Mouse (Mus musculus) spleen, adult 18-20 months (tissue): ENCODE measurements at regions not wholly inside any gene's neighbourhood (a gene's known extent, or its start where the extent isn't known, plus 50 kb on each side); places are given as distances from the start of the nearest gene placed in this dataset.

Source experiments
- DNase-seq, 2 experiments: peaks; one replicate each; pipeline ENCODE4 v3.0.0; 2022; ENCODE audit warnings: mixed read lengths in 2 of 2

DNA sequence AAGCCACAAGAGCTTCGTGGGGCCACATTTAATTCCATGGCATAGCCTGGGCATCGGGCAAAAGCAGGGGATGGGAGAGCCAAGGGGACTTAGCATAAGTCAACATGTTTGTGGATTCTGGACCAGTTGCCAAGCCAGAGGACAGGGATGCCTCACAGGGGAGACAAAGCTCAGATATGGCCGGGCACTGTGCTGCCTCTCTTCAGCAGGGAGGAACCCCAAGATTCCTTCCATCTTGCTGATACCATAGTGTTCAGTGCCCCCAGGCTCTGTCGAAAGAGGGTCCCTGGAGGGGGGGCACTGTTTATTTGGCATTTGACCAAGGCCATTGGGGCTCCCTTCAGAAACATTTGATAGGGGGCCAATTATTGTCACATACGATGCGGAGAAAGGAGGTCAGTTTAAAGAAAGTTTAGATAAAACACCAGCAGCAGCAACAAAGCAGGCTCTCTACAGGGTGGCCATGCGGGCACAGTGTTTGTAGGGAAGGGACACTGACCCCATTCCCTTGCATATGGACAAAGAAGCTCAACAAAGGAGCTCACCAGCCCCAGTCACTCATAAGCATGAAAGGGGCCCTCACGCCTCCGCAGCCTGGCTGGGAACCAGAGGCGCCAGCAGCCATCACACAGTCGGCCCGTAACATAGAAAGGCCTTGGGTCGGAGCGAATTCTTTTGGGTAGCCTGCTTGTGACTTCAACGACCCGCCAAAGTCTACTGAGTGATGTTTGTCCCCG lies 107.6 kb upstream of the 1700016C15Rik start:
- no peak for DNase-seq

DNA sequence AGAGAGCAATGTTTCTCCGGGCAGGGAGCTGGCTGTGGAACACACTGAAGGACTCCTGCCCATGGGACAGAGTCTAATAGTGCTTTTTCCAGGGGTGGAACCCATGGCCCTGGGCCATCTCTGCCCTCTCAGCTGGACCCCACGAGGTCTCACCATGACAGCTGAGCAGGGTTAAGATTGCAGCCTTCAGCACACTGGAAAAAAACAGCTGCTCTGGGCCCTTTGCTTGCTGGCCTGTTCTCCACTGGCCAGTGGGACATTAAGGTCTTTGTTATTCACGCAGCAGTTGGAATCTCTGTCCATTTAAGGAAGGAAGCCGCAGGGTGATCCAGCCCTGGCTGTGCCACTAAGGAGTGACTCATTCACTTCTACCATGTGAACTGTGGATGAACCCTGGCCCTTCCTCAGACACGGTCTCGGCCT lies 106.3 kb upstream of the 1700016C15Rik start:
- DNase-seq, result no peak

DNA sequence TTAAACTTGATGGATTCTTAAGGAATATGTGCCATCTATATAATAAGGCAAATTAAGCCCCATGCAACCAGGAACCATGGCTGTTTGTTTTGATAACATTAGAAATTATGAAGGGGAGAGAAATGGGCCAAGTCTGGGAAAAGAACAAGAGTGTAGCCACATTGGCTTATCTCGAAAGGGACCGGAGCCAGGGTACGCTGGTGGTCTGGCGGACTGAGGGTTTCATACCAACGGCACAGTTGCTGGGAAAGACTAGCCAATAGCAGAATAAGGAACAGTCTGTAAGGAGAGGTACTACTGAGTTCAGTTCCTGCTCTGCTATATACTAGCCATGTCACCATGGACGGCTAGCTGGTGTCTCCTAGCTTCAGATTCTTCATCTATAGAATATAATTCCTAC lies 105.9 kb upstream of the 1700016C15Rik start:
- DNase-seq, result no peak

DNA sequence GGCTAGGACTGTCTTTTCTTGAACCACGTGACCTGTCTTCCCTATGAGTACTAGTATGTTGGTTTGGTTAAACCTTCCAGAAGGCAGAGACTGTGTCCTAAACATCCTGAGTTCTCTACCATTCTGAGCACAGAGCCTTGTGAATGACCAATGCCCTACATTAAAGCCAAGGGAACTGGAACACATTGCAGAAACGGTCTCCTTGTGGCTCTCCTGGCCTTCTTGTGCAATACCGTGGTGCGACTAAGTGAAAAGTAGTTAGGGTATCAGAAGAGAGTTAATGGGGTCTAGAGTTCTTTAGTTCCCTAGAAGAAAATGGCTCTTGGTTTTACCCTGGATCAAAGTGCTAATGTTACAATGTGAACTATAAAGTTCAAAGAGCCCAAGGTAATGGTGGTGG lies 101.8 kb upstream of the 1700016C15Rik start:
- DNase-seq, result no peak

DNA sequence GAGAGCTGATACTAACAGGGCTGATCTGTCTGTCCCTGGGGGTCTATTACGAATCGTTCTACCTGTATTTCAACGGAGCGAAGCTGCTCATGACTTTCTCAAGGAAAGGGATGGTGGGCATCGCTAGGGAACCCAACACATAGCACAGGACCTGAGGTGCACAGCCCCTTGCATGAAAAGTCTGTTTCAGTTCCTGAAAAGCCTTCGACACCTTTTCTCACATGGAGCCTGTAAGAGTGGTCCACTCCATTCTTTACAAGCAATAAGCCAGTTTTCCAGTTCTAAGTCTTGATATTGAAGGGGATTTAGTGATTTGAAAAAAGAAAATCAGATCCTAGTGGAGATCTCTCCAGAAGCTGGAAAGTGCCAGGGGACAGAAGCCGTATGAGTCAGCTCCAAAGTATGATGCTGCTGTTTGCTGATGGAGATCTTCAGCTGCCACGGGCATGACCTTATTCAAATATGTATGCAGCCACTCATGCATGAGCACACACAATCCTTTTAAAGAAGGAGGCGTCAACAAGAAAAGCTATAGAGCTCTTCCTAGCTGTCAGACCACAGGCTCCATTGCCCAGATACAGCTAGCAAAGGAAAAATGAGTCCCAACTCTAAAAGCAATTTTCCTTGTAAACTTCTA lies 95.5 kb upstream of the 1700016C15Rik start:
- no peak for DNase-seq

DNA sequence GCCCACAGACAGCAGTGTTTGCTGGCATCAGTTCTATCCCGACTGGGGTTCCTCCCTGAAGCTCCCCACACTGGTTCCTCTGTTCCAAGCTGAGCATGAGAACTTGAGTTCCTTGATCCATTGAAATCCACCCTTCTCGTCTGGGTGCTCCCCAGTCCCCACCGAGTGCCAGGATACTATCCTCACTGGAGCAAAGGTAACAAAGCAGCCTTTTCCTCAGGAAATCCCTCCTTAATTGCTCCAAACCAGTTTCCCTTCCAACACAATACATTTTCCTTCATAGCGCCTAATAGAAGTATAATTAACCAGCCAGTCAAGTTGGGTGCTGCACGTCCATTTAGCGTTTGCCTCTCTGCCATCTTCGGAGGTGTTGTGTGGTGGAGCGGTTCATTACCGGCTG lies 92.6 kb upstream of the 1700016C15Rik start:
- DNase-seq, result no peak

DNA sequence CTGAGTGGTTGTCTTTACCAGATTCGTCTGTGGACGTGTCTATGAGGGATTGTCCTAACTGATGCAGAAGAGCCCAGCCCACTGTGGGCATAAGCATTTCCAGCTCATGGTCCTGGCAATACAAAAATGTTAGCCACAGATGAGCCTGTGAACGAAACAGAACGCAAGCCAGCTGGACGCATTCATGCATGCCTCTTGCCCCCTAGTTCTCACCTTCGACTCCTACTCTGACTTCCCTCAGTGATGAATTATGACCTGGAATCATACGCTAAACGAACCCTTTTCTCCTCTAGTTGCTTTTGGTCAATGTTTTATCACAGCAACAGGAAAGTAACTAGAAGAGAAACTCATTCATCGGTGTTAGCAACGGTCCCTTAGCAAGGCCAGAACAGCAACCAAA lies 91.2 kb upstream of the 1700016C15Rik start:
- DNase-seq, result no peak

DNA sequence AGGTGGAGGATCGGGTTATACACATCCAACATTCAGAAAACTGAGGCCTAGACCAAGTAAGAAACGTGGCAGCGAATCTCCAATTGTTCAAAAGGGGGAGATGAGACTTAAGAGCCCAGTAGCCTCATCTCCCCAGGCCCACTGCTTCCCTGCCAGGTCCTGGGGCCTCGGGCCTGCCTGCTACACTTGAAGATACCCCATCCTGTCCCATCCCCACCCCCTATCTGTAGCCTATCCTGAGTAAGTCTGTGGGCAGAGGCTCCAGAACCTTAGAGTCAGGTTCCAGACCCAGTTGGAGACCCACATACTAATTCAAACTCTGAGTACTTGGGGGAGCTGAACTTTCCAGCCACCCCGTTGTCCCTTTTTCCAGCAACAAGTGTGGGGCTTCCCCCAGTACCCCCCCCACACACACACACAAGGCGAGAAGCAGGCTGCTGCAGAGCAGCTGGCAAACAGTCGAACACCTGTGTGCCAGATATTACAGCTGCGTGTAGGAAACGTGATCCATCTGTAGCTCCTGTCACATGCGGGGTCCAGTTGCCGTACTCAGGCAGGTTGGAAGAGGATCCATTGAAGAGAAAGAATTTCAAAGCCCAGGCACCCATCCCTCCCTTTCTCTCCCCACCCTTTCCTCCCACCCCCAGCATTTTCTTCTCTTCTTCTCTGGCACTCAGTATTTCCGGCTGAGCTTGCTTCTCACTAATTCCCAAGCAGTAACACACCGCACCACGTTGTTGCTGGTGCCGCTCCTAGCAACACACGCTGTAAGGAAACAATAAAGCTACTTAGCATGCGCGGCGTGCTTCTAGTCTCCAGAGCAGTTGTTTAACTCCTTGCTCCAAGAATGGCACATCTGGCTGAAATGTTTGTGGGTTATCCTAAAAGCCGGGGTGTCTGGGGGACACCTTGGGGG lies 89.4 kb upstream of the 1700016C15Rik start:
- DNase-seq, result no peak

DNA sequence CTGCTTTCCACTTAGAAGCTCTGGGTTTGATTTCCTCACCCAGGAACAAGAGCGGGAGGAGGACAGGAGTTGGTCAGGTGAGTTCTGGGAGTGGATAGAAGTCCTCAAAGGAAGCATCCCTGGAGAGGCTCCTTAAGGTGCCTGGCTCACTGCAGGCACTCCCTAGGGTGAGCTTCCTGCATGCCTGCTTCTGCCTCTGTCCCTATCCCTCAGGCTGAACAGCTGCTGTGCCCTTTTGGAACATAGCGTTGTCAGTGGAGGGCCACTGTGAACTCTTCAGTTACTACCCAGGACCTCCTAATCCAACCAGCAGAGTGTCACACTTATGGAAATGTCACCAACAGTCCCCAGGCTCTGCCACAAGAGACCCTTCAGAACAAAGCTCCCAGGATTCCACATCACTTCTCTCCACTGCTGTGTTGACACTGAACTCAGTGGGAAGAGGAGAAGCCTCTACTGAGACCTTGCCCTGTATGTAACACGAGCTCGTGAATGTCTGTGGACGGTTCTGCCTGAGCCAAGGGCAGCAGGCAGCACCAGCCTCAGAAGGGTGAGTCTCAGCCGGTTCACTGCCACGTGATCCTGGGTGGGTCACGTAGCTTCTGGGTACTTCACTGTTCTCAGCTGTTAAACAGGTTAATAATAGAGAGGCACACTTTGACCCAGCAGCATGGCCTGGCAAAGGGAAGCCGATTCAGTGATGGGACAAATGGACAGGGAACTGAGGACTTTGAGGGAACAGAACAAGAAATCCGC lies 86.7 kb upstream of the 1700016C15Rik start:
- no peak for DNase-seq

DNA sequence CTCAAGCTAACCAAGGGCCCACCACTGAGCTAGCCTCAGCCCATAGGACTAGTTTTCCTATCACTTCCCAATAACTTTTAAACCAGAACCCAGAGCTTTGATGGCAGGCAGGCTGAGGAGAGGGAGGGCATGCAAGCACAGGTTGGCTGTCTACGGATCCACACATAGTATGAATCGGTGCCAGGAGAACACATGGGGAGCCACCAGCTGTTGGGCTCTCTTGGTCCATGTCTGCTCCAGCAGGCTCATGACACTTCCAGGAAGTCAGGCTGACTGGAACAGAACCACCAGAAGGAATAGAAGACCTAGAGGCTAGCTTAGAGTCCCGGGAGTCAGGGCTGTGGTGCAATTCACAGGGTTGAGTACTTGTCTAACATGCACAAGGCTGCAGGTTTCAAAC lies 86.0 kb upstream of the 1700016C15Rik start:
- no peak for DNase-seq

DNA sequence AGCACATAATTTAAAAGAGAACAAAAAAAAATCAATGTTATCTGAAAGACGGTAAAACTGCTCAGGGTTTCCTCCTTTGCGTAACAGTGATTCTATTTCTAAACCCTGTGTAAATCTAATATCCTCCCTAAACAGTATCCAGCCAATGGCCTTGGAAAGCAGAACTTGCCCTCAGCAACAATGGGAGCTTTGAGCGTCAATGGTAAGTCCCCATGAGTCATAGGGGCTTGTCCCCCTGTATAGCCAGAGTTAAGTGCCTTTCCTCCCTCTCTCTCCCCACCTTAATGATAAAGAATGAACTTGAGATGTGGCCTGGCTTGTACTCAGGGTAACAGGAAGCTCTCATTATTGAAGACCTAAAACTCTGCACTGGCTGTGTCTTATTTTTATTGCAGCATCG lies 85.4 kb upstream of the 1700016C15Rik start:
- no peak for DNase-seq

DNA sequence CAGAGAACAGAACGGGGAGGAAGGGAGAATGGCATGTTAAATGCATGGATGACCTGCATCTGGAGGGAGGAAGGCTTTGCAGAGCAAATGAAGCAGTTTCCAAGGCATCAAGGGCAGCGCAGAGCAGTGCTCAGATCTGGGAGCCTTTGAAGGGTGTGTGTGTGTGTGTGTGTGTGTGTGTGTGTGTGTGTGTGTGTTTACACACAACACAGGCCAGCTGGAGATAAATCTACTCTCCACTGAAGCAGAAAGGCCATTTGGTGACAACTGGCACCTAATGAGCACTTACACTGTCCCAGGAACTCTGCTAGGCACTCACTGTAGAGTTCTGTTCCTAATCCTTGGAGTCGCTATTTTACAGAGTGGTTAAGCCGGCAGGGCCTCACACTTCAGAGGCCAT lies 84.3 kb upstream of the 1700016C15Rik start:
- DNase-seq, result no peak

DNA sequence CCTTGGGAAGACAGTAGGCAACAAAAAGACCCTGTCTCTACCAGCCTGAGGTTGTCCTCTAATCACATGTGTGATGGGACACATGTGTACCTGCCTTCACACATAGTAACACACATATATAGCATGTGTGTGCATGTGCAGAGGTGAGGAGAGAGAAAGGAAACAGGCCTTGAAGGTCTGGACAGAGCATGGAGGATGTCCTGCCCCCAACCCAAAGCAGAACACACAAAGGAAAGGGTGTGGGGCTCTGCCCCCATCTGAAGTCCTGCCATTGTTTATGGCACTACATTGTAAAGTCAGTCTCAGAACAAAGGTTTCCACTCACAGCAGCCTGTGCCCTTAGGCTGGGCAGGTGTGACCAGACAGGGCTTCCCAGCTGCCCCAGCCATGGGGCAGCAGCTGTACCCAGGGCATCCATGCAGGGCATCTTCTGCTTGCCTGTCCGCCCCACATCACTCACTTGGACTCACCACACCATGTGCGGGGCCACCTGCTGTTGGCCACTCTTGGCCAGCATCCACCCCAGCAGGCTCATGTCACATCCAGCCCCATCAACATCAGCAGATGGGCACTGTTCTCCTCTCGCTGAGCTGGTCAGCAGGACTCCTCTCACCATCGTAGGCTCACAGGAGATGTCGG lies 83.6 kb upstream of the 1700016C15Rik start:
- DNase-seq, result no peak

DNA sequence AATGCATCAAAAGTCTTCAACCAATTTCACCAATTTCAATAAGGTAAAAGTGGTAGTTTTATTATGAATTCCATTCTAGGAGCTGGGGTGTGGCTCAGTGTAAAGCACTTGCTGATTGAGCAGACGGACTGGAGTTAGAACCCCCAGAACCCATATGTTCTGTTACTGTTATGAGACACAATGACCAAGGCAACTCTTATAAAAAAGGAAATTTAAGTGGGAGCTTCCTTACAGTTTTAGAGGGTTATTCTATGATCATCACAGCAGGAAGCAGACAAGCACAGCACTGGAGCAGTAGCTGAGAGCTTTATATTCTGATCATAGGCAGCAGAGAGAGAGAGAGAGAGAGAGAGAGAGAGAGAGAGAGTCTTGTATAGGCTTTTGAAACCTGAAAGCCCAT lies 81.7 kb upstream of the 1700016C15Rik start:
- DNase-seq, result no peak

DNA sequence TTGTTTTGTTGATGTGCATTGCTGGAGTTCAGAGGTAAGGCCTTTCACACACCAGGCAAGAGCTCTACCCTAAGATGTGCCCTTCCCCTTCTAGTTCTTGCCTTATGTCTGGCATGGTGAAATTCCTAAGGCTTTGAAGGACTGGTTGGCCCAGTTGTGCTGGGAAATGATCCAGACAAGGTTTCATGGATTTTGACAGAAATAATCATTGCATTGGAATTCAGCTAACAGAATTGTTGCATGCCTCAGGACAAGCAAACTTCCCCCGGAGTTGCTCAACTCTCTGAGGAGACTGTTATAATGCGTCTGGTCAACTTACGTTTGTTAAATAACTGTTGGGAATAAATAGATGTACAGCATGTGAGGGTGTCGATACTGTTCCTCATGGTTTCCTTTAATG lies 80.6 kb upstream of the 1700016C15Rik start:
- DNase-seq, result no peak

DNA sequence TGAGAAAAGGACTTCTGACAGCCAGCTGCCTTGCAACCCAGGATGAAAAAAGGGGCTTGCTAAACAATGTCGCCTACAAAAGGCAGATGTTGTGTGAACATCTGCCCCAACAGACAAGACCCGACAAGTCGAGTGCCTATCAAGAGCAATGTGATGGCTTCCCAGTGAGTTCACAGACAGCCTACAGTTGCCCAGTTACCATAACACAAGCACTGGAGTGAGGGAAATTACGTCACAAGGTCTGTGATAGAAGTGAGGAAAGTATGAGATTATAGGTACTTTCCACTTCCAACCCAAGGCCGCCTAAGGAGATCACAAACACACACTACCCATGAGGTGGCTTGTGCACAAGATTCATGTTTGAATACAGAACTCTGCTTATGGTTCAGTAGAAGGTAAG lies 78.4 kb upstream of the 1700016C15Rik start:
- DNase-seq, result no peak

DNA sequence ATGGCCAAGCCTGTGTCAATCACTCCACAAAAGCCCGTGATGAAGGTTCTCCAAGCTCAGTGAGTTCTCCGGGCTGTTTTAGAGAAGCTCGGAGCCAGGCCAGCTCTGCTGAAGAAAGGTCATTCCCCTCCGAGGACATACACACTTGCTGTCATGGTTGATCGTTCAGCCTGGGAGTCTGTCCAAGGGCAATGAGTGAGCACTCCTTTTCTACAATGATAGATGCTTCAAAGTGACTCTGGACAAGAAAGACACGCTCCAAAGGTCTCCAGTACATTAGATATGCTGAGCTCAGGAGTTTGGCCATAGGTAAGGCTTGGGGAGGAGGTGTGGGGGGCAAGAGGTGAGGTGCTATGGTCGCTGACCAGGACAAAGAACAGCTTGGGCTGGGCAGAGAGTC lies 66.5 kb upstream of the 1700016C15Rik start:
- no peak for DNase-seq

DNA sequence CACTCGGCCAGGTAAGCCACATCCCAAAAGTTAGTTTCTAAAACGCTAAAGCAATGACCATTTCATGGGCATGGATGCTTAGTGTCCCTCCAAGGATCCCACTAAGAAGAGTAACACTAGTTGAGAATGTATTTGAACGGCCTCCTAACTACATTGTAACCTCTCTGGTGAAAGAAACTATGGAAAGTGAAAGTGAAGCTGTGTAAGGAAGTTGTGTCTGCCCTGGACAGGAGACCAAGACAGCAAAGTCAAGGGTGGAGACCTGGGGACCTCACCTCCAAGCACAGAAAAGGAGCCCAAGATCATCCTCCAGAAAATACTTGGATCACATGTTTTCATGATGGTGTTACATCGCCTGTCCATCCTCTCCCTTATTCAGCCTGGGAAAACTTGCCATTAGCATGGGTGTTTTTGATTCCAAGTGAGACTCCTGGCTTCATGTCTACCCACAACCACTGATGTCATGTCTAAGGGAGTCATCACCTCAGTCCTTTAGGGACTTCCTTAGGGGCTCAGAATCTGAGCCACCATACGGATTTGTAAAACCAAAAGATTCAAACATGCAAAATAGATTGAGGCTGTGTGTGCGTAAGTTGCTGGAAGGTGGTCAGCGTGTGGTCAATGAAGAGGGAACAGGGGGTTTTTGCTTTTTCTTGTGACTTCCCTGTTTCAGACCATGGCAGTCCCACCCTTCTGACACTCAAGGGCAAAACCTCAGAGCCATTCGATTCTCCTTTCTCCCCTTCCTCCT lies 62.4 kb upstream of the 1700016C15Rik start:
- DNase-seq, result no peak

DNA sequence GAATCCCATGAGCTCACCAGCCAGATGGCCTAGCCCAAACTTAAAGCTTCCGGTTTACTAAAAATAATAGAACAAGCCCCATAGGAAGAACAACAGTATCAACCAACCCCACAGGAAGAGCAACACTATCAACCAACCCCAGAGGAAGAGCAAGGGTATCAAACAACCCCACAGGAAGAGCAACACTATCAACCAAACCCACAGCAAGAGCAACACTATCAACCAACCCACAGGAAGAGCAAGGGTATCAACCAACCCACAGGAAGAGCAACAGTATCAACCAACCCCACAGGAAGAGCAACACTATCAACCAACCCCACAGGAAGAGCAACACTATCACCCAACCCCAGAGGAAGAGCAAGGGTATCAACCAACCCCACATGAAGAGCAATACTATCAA lies 59.0 kb upstream of the 1700016C15Rik start:
- DNase-seq, result no peak

DNA sequence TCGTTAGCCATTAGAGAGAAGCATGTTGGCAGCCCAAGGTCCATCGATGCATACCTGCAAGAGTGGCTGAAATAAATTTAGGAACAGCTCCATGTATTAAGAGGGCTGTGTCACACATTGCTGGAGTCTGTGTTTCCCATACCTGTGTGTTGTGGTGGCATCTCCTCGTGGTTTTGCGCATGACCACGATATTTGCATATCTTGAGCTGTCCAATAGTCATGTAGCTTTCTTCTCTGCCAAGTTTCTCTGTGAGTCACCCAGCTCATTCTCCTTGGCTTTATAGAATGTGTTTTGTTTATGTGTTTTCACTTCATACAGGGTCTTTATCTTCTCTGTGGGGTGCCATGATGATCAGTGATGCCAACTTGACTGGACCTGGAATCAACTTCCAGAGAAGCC lies 53.0 kb upstream of the 1700016C15Rik start:
- no peak for DNase-seq

DNA sequence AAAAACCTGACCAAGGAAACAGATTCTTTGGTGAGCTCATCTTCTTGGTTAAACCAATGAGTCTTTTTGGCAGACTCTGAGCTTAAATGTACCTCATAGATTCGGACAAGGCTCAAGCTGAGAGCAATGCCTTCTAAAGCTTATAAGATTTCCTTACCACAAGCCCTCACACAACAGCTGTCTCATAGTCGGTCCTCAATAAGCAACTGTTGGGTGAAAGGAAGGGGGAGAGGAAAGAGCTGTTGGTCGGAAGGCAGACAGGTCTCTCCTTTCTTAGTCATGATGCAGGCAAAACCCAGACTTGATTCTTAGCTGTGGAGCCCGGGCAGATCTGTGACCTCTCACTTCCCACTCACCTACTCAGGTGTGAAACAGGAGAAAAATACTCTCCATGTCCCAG lies 50.8 kb upstream of the 1700016C15Rik start:
- no peak for DNase-seq
